Mouse (Mus musculus) CD4-positive, CD25-positive, alpha-beta regulatory T cell, adult 2 months (primary cell): Measurements from ENCODE around the gene Aspscr1.

Experiments
- DNase-seq: peaks from one replicate; pipeline ENCODE4 v3.0.0-alpha.2; 2012; ENCODE audit warnings: low read depth, low spot score

Gene Aspscr1

GRCm38 (mm10) chr11:120672687-120673593 is at the start of gene Aspscr1:
TSS of gene Aspscr1 (plus strand) at chr11:120672973.
- DNase-seq = peak; percentile 97

GRCm38 (mm10) chr11:120623961-120624679 is 48.7 kb upstream of the Aspscr1 start:
- DNase-seq = peak; percentile 85

- peak; percentile 91 for DNase-seq
Measured at GRCm38 (mm10) chr11:120624680-120625111, 48.1 kb upstream of the Aspscr1 start.

- no peak for DNase-seq
Measured at GRCm38 (mm10) chr11:120625152-120625775, 47.5 kb upstream of the Aspscr1 start, which contains the start of gene Sirt7. TSS of gene Sirt7 (minus strand) at chr11:120625240.

- DNase-seq = no peak
Measured at GRCm38 (mm10) chr11:120626785-120627467, 45.8 kb upstream of the Aspscr1 start.

- peak; percentile 86 for DNase-seq
Measured at GRCm38 (mm10) chr11:120627468-120628300, 45.1 kb upstream of the Aspscr1 start.

GRCm38 (mm10) chr11:120628601-120629340 is 44.0 kb upstream of the Aspscr1 start:
- no peak for DNase-seq

GRCm38 (mm10) chr11:120629341-120629730 is 43.4 kb upstream of the Aspscr1 start:
- DNase-seq = peak; percentile 77

- no peak for DNase-seq
Measured at GRCm38 (mm10) chr11:120629911-120630310, 42.9 kb upstream of the Aspscr1 start.

- no peak for DNase-seq
Measured at GRCm38 (mm10) chr11:120630401-120630871, 42.3 kb upstream of the Aspscr1 start.

GRCm38 (mm10) chr11:120630881-120631725 is 41.7 kb upstream of the Aspscr1 start:
- DNase-seq = peak; percentile 70

- peak; percentile 46 for DNase-seq
Measured at GRCm38 (mm10) chr11:120631726-120632448, 40.9 kb upstream of the Aspscr1 start.

- DNase-seq = peak; percentile 71
Measured at GRCm38 (mm10) chr11:120632559-120633519, 39.9 kb upstream of the Aspscr1 start.

- peak; percentile 95 for DNase-seq
Measured at GRCm38 (mm10) chr11:120633520-120634343, 39.0 kb upstream of the Aspscr1 start, which contains the start of gene Mafg. TSS of gene Mafg (minus strand) at chr11:120633600.

- DNase-seq = no peak
Measured at GRCm38 (mm10) chr11:120634810-120635209, 38.0 kb upstream of the Aspscr1 start.

- DNase-seq = no peak
Measured at GRCm38 (mm10) chr11:120641255-120641654, 31.5 kb upstream of the Aspscr1 start.
